Mouse (Mus musculus) natural killer cell, adult 2 months (primary cell): ENCODE measurements around the gene Znhit3.
A peak's percentile ranks its signal among the peaks of the same experiment; 100 is the strongest.

ENCODE experiments used
- DNase-seq, 2 experiments: peaks; one replicate each; pipeline ENCODE4 v3.0.0; 2022; ENCODE audit warnings: low spot score in 2 of 2

The Znhit3 gene

GRCm38 (mm10) chr11:84920981-84921380 lies 4.8 kb upstream of the Znhit3 start:
- DNase-seq: no peak

- DNase-seq: no peak
These were observed 3.8 kb upstream of the Znhit3 start for GRCm38 (mm10) chr11:84919951-84920350.

DNA sequence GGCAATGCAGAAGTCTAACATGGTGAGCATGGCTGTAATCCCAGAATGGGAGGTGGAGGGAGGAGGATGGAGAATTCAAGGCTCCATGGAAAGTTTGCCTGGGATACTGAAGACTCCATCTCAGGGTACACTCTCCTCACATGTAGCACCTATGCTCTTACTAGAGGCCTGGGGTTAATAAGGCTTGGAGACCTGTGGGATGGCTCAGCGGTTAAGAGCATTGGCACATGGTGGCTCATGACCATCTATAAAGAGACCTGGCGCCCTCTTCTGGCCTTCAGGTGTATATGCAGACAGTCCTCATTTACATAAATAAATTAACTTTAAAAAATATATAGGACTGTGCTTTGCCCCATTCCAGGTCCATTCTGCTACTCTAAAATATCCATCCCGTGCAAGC lies 3.1 kb upstream of the Znhit3 start:
- DNase-seq: peak; percentile 47 to 63

DNA sequence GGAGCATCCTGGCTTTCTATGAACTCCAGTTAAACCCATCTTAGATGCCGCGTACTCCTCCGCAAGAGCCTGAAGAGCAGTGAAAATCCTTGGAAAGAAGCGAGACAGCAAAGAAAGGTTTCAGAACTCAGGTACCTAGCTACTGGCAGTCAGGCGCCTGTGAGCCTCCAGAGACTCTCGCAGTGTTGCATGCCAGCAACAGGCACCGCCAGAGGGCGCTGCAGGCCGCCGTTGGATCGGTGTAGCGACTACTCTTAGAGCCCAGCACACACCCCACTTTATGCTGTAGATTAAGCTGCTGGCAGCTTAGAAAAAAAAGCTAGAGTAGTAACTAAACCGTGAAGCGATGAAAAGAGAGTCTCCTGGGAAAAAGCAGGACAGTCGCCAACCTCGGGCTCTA lies 2.3 kb upstream of the Znhit3 start:
- DNase-seq: peak; percentile 67 to 82

DNA sequence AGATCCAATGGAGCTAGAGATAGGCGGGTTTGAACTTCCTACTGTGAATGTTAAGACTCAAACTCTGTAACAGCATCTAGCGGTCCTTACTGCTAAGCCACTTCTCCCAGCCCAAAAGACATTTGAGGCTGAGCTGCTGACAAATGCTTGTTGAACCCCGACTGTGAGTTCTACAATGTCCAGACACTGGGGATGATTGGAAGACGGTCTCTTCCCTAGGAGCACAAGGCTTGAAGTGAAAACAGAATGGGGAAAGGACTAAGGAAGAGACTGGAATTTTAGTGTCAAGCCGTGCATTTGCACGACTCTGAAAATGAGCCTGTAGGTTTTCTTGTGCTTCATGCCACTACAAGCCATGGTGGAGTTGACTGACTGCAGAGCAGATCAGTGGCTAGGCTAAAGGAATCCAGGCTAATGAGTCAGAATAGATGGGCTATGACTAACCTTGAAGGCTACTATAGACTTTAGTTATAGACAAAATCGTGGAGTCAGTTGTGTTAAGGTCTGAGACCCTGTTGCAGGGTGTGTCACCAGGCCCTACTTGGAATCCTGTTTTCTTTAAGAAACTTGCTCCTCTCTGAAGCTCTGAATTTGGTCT lies 636 bp upstream of the Znhit3 start:
- no peak for DNase-seq

DNA sequence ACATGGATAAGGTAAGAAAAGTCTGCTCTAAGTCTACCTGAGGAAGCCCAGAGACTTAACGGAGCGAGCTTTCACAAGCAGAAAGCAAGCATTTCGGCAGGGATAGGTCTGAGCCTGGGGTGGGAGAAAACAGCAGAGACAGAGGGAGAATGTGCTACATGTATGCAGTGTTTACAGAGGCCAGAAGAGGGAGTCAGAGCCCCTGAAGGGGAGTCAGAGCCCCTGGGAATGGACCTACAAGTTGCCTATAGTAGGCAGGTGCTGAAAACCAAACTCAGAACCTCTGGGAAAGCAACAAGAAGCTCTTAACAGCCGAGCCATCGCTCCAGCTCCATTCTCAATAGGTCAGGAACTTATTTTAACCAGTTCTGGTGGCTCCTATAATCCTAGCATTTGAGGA lies 1.5 kb downstream of the Znhit3 start:
- no peak for DNase-seq

- DNase-seq: no peak
These were observed 5.8 kb downstream of the Znhit3 start for GRCm38 (mm10) chr11:84910411-84910810.

DNA sequence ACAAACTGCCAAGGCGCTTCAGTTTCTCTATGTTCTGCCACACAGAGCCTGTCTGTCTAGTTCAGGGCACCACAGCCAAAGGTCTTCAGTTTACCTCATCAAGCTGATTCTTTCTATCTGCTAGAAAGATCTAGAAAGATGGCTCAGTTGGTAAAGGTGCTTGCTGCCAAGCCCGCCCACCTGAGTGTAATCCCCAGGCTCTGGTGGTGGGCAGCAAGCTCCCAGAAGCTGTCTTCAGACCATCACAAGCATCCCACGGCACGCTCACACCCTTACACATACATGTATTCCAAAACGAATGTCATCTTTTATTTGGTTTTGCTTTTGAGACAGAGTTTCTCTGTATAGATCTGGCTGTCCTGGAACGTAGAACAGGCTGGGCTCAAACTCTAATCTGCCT lies 7.7 kb downstream of the Znhit3 start:
- no peak for DNase-seq

DNA sequence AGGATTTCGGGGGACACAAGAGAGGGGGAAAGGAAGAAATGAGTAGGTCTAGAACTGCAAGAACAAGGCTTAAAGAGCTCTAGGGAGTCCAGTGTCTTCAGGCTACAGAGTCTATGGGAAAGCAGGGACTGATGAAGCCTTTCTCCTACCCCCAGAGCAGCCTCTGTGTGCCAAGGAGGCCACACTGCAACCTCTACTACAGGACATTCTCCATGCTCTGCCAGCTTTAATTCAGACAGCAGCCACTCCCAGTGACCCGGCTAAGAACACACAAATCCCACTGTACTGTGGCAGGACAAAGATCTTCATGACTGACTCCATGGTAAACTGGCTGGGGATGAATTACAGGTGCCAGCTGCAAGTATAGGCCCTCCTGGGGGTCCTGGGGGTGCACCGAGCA lies 9.1 kb downstream of the Znhit3 start:
- no peak for DNase-seq

GRCm38 (mm10) chr11:84904597-84905144 lies 11.5 kb downstream of the Znhit3 start:
- no peak for DNase-seq

DNA sequence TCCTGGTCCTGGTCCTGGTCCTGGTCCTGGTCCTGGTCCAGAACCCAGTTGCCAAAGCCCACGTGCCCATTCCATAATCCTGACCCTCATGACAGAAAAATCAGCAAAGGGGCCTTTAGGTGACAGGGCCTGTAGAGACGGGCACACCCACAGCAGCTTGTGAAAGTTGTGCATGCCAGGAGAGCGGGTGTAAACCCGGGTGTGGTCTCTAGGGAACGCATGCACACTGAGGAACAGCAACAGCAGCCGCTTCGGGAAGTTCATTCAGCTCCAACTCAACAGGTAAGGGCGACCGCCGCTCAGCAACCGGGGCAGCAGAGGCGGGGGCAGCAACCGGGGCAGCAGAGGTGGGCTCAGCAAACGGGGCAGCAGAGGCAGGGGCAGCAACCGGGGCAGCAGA lies 23.1 kb downstream of the Znhit3 start:
- no peak for DNase-seq

GRCm38 (mm10) chr11:84891705-84892104 lies 24.5 kb downstream of the Znhit3 start:
- no peak for DNase-seq

GRCm38 (mm10) chr11:84889492-84889891 lies 26.7 kb downstream of the Znhit3 start:
- DNase-seq: no peak

GRCm38 (mm10) chr11:84888025-84888424 lies 28.1 kb downstream of the Znhit3 start:
- no peak for DNase-seq

GRCm38 (mm10) chr11:84886767-84887511 lies 29.2 kb downstream of the Znhit3 start:
- DNase-seq: no peak

DNA sequence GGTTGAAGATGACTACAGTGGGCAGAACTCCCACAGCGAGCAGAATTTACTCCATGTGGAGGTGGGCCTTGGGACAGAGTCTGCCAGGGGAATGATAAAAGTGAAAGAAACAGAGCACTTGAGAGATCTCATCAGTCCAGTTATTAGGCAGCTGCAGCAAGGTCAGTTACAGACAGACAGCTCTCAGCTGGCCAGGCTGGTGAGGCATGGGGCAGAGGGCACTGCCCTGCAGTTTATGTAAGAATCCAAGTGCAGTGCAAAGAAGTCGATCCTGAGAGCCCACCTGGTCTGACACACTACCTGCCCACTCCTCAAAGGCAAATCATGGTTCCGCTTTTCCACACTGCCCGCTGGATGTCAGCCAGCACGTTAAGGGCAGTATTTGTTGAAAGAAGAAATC lies 29.9 kb downstream of the Znhit3 start:
- no peak for DNase-seq

DNA sequence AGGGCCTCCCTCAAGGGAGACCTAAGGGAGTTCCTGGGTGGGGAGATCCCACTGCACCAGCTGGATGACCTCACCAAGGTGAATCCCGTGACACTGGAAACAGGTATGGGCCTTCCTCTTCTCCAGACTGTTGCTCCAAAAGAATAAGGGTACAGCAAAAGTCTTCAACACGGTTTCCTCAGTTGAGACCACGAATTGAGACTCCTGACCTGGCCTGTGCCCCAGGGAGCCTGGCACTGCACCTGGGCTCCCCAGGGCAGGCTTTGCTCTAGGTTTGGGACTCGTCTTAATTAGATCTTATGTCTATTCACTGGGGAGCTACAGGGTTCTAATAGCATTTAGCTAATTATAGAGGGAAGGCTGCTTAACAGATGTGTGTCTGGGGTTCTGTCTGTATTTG lies 30.9 kb downstream of the Znhit3 start:
- no peak for DNase-seq

- no peak for DNase-seq
These were observed 33.8 kb downstream of the Znhit3 start for GRCm38 (mm10) chr11:84882346-84882745.

DNA sequence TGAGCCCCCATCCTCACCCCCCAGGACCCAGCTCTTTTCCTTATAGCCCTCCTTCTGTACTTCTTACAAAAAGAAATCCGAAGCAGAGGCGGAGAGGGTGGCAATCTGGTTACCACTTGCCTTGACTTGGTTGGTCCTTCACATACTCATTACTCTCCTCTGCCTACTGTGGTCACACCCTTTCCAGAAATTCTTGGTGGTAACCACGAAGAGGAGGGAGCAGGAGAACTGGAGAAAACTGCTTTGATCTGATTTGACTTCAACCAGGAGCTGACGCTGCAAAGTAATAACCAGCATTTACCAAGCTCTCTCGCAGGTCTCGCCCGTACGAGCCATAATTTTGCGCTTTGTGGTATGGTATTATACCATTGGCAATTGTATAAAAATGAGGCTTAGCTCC lies 35.2 kb downstream of the Znhit3 start:
- DNase-seq: no peak

GRCm38 (mm10) chr11:84880465-84880961 lies 35.7 kb downstream of the Znhit3 start:
- DNase-seq: peak; percentile 55 to 60

- peak; percentile 55 to 66 for DNase-seq
These were observed 36.2 kb downstream of the Znhit3 start, which contains the start of the genes Myo19 and Pigw for GRCm38 (mm10) chr11:84879772-84880464. TSS of gene Myo19 (plus strand) at chr11:84880148. TSS of gene Pigw (minus strand) at chr11:84880285.

GRCm38 (mm10) chr11:84879007-84879771 lies 37.0 kb downstream of the Znhit3 start:
- DNase-seq: no peak
